Mouse (Mus musculus) right cerebral cortex, postnatal 25 days (tissue): ENCODE measurements at regions not wholly inside any gene's neighbourhood (a gene's known extent, or its start where the extent isn't known, plus 50 kb on each side); places are given as distances from the start of the nearest gene placed in this dataset.

ENCODE experiments used
- DNase-seq: peaks from one replicate; pipeline ENCODE4 v3.0.0; 2022

GRCm38 (mm10) chr3:133599731-133600130 lies 54.8 kb upstream of the Tet2 start:
- no peak for DNase-seq

DNA sequence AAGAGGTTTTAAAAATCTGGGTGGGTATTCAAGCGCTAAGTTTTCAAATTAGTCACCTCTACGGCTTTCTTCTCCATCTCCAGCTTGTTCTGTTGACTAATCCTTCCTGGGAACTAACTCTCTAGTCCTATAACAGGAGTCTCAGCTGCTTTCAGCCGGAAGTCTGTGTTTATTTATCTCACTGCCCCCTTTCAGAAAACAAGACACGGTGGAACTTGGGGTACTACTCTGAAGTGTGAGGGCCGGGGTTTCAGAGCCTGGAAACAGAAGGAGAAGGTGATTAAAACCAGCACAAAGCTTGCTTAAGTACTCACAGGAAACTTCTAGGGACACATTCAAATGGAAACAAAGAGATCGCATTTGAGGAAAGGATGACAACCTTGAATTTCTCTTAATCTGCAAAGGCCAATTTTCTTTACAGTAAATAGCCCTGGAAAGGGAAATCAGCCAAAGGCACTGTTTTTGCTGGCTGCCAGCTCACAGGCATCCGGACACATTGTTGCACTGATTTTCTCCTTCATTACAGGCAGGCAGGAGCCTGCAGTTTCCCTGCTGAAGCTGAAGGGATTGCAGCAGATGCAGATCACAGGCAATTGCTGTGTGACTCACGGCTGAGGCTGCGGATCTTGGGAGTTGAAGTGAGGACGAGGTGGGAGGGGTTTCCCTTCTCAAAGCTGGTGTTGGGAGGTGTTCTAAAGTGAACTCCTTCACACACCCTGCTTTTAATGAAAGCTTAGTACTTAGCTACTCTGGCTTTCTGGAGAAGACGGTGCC lies 55.7 kb upstream of the Tet2 start:
- peak; percentile 70 for DNase-seq

DNA sequence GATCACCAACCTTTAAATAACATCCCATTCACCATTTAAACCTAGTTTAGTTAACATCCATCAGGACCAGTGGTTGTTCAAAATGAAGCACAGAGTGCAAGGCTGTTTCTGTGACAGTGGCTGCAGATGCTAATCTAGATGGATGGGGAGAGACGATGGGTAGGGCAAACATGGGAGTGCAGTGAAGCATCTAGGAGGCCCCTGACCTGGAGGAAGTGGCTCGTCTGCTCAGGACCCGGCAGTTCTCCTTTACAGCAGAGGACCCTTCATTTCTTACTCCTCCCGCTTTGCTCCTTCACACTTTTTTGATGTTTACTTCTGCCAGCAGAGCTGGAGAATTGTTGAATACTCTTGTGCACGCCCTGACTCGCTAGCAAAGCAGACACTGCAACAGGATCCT lies 60.5 kb upstream of the Tet2 start:
- DNase-seq: no peak

DNA sequence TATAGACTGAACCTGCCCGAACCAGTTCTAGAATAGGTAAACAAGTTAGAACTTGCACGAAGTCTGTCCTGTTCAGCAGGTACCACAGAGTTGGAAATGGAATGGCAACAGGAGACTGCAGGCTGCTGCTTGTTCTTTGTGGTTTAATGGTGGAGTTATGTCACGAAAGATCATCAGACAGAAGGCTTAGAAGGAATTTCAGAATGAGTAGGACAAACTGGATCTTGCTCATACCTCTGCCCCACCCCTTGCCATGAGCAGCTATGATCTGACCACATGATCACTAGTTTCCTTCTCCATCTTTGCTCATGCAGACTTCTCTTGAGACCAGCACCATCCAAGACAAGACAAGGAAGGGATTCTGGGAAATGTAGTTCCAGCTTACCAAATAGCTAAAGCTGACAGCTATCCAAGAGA lies 63.9 kb upstream of the Tet2 start:
- DNase-seq: no peak

- no peak for DNase-seq
Observed at GRCm38 (mm10) chr3:133613836-133614711, 69.1 kb upstream of the Tet2 start.

DNA sequence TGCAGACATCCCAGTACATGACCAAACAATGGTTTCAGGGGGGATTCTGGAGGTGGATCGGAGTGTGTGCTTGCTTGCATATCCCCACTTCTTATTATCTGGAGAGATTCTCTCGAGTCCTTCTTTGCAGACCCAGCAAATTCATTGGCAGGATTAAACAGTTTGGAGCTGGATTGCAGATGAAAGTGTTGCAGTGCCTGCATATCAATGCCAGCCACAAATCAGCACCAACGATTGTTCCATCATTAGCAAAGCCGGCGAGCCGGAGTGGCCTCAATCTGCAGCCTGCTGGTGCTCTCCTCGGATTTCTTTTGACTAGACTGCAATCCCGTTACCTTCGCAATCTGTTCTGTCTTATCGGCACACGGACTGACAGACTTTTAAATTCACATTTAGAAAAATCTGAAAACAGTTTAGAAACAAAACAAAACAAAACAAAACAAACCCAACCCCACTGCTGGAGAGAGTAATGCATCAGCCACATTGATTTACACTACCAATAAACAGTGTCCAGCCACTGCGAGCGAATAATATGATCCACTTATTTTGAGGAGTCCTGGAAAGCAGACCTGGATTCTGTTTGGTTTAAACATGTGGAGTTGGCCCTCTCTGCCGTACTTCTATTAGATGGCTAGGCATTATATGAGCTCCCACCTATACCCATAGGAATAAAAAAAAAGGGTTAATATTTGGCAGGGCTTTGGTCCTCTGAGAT lies 69.9 kb upstream of the Tet2 start:
- no peak for DNase-seq

- no peak for DNase-seq
Observed at GRCm38 (mm10) chr3:133617036-133617435, 72.1 kb upstream of the Tet2 start.

DNA sequence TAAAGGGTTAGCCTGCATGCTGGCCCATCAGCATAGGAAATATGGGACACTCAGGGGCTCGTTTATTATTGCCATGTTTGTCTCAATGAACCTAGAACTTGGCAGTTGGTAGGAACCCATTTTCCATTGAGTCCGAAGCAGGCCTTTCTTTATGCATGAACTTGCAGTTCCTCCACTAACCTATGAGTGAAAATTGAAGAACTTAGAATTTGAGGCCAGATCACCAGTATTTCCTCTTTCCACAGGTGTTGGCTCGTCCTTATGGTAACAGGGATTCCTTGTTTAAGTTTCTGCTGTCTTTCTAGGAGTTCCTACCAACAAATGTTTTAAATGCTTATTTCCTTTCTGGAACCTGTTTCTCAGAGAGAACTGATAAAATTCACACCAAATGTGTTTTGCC lies 73.6 kb upstream of the Tet2 start:
- DNase-seq: no peak

GRCm38 (mm10) chr3:133623201-133623744 lies 78.3 kb upstream of the Tet2 start:
- no peak for DNase-seq

DNA sequence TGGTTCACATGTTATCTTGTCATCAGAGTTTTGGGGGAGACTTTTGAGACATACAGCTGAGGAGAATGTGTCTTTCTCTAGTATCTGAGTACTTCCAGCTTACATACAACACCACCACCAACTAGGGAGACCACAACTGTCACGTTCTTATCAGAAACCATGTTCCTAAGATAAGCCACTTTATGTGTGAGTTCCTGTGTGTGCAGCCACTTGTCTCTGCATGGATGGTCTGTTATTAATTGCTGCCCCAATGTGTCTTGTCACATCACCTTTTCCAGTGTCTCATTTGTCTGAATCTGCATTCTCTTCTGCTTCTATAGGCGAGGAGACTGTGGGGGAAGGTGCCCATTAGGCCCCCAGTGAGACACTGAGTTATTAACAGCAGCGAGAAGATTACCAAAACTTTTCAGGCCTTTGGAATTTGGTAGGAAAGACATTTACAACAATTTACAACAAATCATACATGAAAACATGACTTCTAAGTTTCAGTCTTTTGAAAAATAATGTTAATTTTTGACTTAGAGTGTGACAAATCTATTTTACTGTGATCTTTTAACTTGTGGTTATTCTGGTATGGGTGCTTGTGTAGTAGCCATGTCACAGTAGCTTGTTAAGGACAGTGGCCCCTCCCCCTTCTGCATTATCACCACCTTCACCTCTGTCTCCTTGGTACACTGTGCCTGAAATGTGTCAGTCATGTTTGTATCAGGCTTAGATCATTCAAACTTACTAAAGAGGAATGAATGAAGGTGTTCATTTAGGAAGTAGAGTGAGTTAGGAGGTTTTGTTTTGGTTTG lies 79.3 kb upstream of the Tet2 start:
- DNase-seq: no peak

- DNase-seq: no peak
Observed at GRCm38 (mm10) chr3:133625046-133625445, 80.1 kb upstream of the Tet2 start.

- no peak for DNase-seq
Observed at GRCm38 (mm10) chr3:133626442-133626841, 81.5 kb upstream of the Tet2 start.

DNA sequence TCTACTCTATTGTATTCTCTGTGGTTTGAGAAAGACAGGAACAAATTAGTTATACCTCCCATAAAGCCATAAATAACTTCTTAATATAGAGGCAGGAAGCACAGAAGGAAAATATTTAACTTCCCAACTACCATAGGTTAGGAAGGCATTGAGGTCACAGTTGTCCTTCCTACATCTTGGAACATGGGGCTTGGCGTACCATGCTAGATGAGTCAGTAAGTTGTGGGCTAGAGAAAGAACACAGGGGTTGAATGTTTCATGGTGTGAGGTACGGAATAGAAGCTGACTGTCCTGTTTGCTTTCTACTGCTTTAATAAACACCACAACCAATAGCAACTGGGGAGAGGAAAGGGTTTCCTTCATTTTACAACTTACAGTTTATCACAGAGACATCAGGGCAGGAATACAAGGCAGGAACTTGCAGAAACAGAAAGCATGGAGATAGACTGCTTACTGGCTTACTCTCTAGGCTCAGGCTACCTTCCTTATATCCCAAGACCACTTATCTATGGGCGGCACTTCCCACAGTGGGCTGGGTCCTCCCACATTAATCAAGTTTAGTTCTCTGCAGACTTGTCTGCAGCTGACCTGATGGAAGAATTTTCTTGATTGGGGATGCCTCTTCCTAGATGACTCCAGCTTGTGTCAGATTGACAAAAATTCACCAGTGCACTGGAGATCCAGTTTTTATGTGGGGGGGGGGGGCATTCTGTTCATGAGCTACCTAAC lies 82.3 kb upstream of the Tet2 start:
- no peak for DNase-seq

GRCm38 (mm10) chr3:133634306-133634705 lies 89.4 kb upstream of the Tet2 start:
- DNase-seq: no peak

GRCm38 (mm10) chr3:133645604-133646003 lies 100.7 kb upstream of the Tet2 start:
- no peak for DNase-seq

DNA sequence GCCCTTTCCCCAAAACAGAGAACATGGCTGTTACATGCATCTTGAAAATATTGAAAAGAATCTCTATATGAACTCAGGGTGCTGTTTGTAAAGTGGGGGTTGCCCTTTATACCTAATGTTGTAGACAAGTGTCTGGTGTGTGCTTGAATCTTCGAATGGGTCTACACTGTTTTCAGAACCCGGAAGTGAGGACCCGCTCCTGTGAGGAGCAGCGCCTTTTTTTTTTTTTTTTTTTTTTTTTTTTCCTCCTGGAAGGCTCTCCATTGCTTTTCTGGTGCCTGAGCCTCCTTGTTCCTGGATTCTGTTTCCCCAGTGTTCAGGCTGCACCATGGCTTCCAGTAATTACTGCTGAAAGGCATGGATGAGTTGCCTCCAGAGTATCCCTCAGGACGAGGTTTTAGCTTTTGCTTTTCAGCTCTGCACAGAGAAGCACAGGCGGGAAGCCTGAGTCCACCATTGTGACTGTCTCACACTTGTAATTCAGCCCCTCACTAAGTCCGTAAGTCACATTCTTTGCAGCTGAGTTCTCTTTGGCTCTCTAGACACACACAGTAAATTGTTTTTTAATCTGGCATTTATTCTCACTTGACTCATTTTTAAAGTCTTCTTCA lies 101.6 kb upstream of the Tet2 start:
- no peak for DNase-seq

- no peak for DNase-seq
Observed at GRCm38 (mm10) chr3:133650025-133650424, 105.1 kb upstream of the Tet2 start.

DNA sequence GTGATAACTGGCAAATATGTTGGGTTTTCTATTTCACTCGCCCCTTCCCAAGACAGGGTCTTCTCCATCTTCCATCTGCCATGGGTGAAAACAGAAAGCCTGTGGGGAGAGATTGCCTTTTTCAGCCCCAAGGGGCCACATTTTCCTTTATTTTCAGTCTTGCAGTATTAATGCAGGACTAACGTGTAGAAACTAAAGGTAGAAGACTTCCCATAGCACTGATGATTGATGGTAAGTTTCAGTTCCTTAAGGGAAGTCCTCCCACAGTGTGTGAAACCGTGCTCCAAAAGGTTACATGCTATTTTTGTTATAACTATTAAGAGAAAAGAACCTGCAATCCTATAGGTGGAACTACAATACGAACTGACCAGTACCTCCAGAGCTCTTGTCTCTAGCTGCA lies 107.1 kb upstream of the Tet2 start:
- no peak for DNase-seq

GRCm38 (mm10) chr3:133659759-133660158 lies 114.8 kb upstream of the Tet2 start:
- no peak for DNase-seq

GRCm38 (mm10) chr3:133661303-133661702 lies 116.4 kb upstream of the Tet2 start:
- DNase-seq: no peak

DNA sequence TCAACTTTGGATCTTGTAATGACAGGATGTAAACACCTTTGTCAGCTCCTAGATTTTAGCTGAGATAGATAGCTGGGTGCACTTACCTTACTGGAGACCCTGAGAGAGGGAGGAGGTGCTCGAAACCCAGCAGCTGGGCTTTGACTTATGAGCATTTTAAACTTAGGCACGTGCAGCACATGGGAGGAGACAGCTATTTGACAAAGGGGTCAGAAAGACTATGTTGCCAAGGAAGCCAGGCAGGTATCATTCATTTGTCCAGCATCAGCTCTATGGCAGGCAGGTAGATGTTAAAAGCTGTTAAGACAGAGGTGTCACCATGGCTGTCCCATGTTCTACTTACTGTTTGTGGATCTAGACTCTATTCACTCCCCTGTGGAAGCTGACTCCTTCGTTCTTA lies 120.0 kb upstream of the Tet2 start:
- no peak for DNase-seq
